Mouse (Mus musculus) intestine, embryonic 15.5 days (tissue): ENCODE data around the gene Gm47995. TPM values are rescaled to one million over a fixed set of nuclear protein-coding genes. Genes with fewer than 3 reads are reported as not detected.
"Not testable (repeated sequence)": the region's sequence is repeated elsewhere in the genome, so short reads cannot be mapped to it uniquely, and the experiment has no call there.

Experiments used
- ATAC-seq: fragments of 200-750 bp; cut with Nextera tagmentation; 2 replicates; pipeline ENCODE4 v1.8.0; 2017; ENCODE audit warnings: moderate TSS enrichment, moderate library complexity
- H3K27ac ChIP-seq: fragments of 300-500 bp; sonication (generic); 2 replicates; pipeline ENCODE4 v1.5.1; 2015; ENCODE audit warnings: mild to moderate bottlenecking, inconsistent platforms
- H3K27me3 ChIP-seq: fragments of 300-500 bp; sonication (generic); replicated peaks from 2 replicates; pipeline ENCODE4 v1.6.1; 2015; ENCODE audit warnings: inconsistent platforms
- H3K36me3 ChIP-seq: fragments of 300-500 bp; sonication (generic); 2 replicates; pipeline ENCODE4 v1.6.1; 2015; ENCODE audit warnings: inconsistent platforms
- H3K4me1 ChIP-seq: fragments of 300-500 bp; sonication (generic); replicated peaks from 2 replicates; pipeline ENCODE4 v1.6.1; 2015; ENCODE audit warnings: inconsistent platforms
- H3K4me2 ChIP-seq: fragments of 300-500 bp; sonication (generic); replicated peaks from 2 replicates; pipeline ENCODE4 v1.6.1; 2015; ENCODE audit warnings: mild to moderate bottlenecking, inconsistent platforms
- H3K4me3 ChIP-seq: fragments of 300-500 bp; sonication (generic); replicated peaks from 2 replicates; pipeline ENCODE4 v1.5.1; 2015; ENCODE audit warnings: inconsistent platforms
- H3K9ac ChIP-seq: fragments of 300-500 bp; sonication (generic); 2 replicates; pipeline ENCODE4 v1.6.1; 2015; ENCODE audit warnings: inconsistent platforms
- H3K9me3 ChIP-seq: fragments of 300-500 bp; sonication (generic); 2 replicates; pipeline ENCODE4 v1.6.1; 2016; ENCODE audit warnings: inconsistent platforms
- WGBS: fragments of 180-500 bp; shearing (Covaris S2); methylation state at CpG from one replicate; pipeline ENCODE4 v1.1.7; 2015; 5-methylcytosine and 5-hydroxymethylcytosine counted together
- polyA plus RNA-seq: library from polyadenylated mRNA; unstranded; fragments of >200 nt; fragmentation: Nextera tagmentation; extraction: Ambion mirVana; gene quantifications from 2 replicates; pipeline ENCODE4 v1.2.1, GENCODE M21; 2015

Gm47995 gene
- not detected in 2 replicates for polyA plus RNA-seq

DNA sequence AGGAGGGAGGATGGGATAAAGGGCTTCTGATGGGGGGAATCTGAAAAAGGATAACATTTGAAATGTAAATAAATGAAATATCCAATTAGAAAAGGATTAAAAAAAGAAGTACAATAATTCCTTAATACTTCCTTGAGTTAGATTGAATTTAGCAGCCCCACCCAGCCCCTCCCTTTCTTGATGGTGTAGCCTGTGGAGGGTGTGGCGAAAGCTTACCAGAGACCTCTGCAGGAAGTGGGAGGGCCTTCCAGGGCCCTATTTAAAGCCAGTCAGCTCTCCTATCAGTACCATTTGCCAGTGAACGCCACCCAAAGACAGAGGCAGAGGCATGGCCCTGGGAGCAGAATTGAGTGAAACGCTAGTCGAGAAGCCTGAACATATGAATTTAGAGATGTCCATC is at the start of gene Gm47995:
Gene Gm47995 (plus strand): TSS at position 329 of the 400 bp plus-strand sequence.
- not testable (repeated sequence) for H3K36me3 ChIP-seq, H3K27ac ChIP-seq, H3K9ac ChIP-seq, H3K27me3 ChIP-seq, ATAC-seq, H3K4me2 ChIP-seq, H3K4me1 ChIP-seq, H3K4me3 ChIP-seq, H3K9me3 ChIP-seq
- 71% methylated on average over 2 of the region's 4 CpGs for WGBS

DNA sequence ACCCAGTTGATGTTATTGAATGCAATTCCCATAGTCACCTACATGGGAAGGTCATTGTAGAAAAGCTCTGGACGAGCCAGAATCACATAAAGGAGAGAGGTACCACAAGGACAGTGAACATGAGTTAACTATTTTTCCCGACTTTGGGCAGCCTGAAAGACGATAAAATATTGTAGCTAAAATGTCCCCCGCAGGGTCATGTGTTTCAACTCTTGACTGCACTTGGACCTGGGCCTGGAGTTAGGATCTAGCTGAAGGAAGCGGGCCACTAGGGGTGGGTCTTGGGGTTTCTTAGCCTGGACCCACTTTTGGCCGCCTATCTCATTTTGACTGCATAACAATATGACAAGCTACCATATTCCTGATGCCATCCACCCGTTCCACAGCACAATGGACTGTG is 48.0 kb upstream of the Gm47995 start:
- no peak for ATAC-seq
- no peak overlapping the region for H3K4me2 ChIP-seq
- no peaks in the 10 kb centered on the region for H3K36me3 ChIP-seq
- no peak overlapping the region for H3K4me3 ChIP-seq
- no peaks in the 10 kb centered on the region for H3K4me1 ChIP-seq
- H3K9me3 ChIP-seq = no peaks in the 10 kb centered on the region
- H3K9ac ChIP-seq = no peak overlapping the region
- no peaks in the 10 kb centered on the region for H3K27me3 ChIP-seq
- H3K27ac ChIP-seq = no peak overlapping the region
- WGBS = 93% methylated on average over 7 of the region's 7 CpGs

DNA sequence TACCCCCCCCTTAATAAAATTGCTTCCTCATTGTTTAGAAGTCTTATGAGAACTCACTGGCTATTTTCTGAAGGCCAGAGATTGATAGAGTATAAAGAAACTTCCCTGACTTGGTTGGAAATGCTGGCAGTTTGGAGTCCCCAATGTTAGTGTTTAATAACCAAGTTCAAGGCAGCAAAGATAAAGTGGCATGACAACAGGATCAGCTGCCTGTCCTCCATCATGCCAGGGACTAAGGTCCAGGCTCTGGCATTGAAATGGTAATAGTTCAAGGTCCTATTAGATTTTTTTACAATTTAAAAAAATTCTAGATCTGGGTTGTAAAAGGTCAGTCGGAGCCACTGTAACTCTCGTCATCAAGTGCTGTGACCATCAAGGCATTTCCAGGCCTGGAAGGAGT is 47.2 kb upstream of the Gm47995 start:
- Histone ChIP-seq H3K4me3 (no peak overlapping the region), H3K27me3 (no peaks in the 10 kb centered on the region)
- WGBS = 73% methylated on average over 2 of the region's 2 CpGs

DNA sequence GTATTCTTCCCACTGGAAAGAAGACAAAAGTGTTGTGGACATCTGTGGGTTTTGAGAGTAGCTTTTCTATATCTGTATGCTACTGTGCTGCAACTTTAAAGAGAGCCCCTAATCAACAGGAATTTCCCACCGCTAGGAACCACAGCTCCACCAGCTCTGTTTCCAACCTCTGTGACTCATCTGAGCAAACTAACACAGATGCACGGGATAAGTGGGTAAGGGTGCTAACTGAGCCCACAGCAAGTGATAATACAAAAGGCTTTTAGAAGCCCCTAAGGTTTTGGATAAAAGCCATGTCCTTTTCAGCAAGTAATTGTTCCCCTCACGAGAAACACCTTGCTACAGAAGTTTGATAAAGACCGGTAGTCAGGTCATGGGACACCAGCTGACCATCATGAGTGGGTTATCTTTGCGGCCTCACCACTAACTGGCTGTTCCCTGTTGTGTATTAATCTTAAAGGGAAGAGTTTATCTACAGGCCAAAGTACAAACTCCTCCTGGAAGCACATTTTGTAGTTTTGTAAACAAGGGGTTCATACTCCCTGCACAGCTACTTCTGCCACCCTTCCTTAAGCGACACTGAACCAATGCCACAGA is 45.1 kb upstream of the Gm47995 start:
- 66% methylated on average over 6 of the region's 6 CpGs for WGBS
- Histone ChIP-seq H3K9ac (no peak overlapping the region), H3K4me3 (no peak overlapping the region), H3K4me2 (no peak overlapping the region), H3K36me3 (no peaks in the 10 kb centered on the region), H3K27ac (no peak overlapping the region), H3K9me3 (no peaks in the 10 kb centered on the region), H3K4me1 (0 out of 2 replicates have a peak, but pooled peaks cover 3% of the 10 kb centered on the region), H3K27me3 (no peaks in the 10 kb centered on the region)
- ATAC-seq = peak; percentile 91

More for the DNA sequence above, 47.2 kb upstream of the Gm47995 start:
- H3K36me3 ChIP-seq = no peaks in the 10 kb centered on the region
- H3K4me1 ChIP-seq = no peaks in the 10 kb centered on the region
- H3K9ac ChIP-seq = no peak overlapping the region
- no peak for ATAC-seq
- no peak overlapping the region for H3K27ac ChIP-seq
- H3K4me2 ChIP-seq = no peak overlapping the region
- no peaks in the 10 kb centered on the region for H3K9me3 ChIP-seq

DNA sequence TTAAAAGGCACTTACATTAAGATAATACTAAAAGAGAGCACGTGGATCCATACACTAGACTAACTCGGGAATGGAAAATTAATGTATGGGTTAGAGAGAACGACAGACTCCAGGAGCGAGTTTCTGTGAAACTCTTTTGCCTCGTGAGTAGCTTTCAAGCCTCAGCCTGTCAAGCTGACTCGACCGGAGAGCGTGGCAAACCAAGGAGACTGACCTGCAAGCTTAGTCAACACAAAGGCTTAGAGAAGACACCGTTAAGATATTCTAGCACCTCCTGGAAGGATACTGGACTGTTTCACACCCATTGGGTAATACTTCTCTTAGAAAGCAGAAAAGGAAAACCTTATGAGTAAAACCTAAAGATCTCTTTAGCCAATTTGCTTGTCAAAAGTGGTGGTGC is 44.1 kb upstream of the Gm47995 start:
- H3K36me3 ChIP-seq, H3K27ac ChIP-seq, H3K4me1 ChIP-seq, H3K4me3 ChIP-seq, H3K4me2 ChIP-seq, H3K27me3 ChIP-seq, ATAC-seq, H3K9ac ChIP-seq, H3K9me3 ChIP-seq: not testable (repeated sequence)
- 90% methylated on average over 9 of the region's 9 CpGs for WGBS

DNA sequence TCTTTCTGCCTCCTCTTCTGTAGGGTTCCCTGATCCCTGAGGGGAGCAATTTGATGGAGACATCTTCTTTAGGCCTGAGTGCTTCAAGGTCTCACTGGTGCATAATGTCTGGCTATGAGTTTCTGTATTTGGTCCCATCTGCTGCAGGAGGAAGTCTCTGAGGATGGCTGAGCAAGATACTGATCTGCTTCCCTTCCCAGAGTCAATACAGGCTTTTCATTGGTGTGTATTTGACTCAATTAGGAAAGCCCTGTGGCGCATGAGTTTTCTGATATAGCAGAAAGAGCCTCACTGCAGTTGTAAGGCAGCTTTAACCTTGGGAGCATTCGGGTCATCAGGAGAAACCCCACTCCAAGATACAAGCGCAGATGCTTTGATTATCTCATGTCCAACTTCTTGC is 42.1 kb upstream of the Gm47995 start:
- ATAC-seq = no peak
- Histone ChIP-seq H3K9me3 (no peaks in the 10 kb centered on the region), H3K4me3 (no peak overlapping the region), H3K36me3 (no peaks in the 10 kb centered on the region), H3K4me1 (peaks cover 3% of the 10 kb centered on the region; the same call in 1 of the 2 replicates), H3K27me3 (no peaks in the 10 kb centered on the region), H3K4me2 (no peak overlapping the region), H3K9ac (no peak overlapping the region), H3K27ac (no peak overlapping the region)
- WGBS = 92% methylated on average over 3 of the region's 3 CpGs

DNA sequence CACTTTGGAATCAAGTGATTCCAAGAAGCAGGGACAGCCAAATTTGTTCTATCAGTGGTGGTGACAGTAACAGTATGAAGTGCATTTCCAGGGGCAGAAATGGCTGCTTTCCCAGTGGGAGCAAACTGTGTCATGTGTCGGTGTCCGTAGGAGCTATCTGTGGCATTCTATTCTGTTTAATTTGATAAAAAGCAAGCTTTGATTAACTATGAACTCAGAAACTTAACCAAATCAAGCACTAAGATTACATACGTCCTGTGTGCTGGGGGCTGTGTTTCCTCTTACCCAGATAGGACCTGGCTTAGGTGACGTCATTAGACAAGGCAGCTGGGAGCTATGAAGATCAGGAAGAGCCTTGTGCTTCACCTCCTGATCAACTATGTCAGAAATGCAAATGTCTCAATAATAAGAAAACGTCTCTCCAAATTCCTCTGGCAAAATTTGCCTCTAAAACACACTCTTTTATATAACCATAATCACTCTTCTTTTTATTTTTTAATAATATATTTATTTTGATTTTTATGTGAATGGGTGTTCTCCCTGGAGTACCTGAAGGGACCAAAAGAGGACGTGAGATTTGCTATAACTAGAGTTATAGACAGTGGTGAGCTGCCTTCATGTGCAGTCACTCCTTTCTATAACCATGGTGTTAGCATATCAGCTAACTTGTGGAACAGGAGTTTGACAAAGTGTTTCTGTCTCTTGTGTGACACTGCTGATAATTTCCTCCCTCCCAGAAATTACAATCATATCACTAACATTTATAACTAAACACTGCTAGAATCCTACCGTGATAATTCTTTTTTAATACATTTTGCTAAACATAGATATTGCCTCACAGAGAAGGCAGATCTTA is 41.2 kb upstream of the Gm47995 start:
- Histone ChIP-seq H3K27ac (no peak overlapping the region), H3K27me3 (no peaks in the 10 kb centered on the region), H3K9me3 (no peaks in the 10 kb centered on the region), H3K4me3 (no peak overlapping the region), H3K4me1 (peaks cover 3% of the 10 kb centered on the region; the same call in 1 of the 2 replicates), H3K36me3 (no peaks in the 10 kb centered on the region), H3K4me2 (no peak overlapping the region), H3K9ac (no peak overlapping the region)
- WGBS = 70% methylated on average over 7 of the region's 7 CpGs
- ATAC-seq = no peak

DNA sequence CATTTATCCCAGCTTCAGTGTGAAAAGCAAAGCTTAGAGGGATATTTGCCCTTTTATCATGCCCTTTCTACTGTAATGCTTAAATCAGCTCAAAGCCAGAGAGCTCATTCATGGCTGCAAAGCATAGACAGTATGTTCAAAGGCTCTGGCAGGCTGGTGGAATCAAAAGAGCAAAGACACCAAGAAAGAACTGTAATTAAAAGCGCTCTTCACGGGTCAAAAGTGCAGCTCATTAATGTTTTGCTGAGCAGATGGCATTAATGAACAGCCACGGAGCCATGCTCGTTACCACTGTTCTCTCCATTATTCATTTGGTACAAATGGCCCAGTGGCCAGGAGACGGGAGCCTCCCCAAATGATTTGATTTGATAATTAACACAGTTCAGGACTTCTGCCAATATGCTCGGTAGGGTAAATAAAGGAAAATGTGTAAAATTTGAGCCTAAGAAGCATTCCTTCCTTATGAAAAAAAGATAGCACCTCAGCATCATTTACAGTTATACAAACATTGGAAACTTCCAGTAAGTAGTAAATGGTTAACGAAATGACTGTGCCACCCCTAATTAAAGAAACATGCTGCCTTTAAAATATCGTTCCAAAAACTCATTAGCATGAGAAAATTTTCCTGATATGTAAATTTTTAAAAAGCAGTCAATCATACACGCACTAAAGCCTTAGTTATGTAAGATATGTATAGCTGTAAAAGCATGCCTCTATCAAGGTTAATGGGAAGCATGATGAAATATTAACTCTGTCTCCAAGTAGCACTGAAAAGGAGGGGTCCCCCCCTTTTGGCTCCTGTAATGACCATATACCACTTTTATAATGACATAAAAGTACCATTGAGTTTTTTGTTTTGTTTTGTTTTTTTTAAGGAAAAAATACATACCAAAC is 40.0 kb upstream of the Gm47995 start:
- Histone ChIP-seq H3K4me2 (no peak overlapping the region), H3K4me1 (peaks cover 3% of the 10 kb centered on the region; the same call in 1 of the 2 replicates), H3K4me3 (no peak overlapping the region), H3K9me3 (no peaks in the 10 kb centered on the region), H3K27ac (no peak overlapping the region), H3K9ac (no peak overlapping the region), H3K36me3 (no peaks in the 10 kb centered on the region), H3K27me3 (no peaks in the 10 kb centered on the region)
- ATAC-seq = peak; percentile 49; the same call in 1 of the 2 replicates
- WGBS = 70% methylated on average over 9 of the region's 9 CpGs

DNA sequence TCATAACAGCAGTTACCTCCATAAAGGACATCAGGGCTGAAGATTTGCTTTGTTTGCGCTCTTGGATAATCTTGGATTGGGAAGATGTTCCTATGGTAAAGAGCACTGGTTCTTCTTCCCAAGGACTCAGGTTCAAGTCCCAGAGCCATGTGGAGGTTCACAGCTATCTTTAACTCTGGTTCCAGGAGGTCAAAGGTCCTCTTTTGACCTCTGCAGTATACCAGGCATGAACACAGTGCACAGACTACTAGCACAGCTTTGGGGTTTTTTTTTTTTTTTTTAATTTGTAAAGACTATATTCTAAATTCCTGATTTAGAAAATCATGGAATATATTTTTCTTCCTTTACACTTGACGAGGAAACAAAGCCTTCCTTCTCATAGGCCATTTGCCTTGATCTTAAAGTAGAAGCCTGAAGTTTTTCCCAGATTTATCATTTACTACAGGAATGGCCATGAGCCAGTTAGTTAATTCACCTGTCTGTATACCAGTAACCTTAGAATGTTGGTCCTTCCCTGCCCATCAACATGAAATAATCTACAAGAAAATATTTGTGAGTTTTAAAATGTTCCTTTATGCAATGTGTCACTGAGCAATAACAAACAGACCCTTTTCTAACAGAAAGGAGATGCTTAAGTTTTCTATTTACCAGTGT is 39.3 kb upstream of the Gm47995 start:
- ATAC-seq = 0 out of 2 replicates have a peak, but pooled peaks have one; percentile 52
- Histone ChIP-seq H3K4me2 (no peak overlapping the region), H3K36me3 (no peaks in the 10 kb centered on the region), H3K9me3 (no peaks in the 10 kb centered on the region), H3K27me3 (no peaks in the 10 kb centered on the region), H3K9ac (no peak overlapping the region), H3K4me3 (no peak overlapping the region), H3K27ac (no peak overlapping the region), H3K4me1 (peaks cover 3% of the 10 kb centered on the region; the same call in 1 of the 2 replicates)
- 93% methylated on average over 2 of the region's 2 CpGs for WGBS

DNA sequence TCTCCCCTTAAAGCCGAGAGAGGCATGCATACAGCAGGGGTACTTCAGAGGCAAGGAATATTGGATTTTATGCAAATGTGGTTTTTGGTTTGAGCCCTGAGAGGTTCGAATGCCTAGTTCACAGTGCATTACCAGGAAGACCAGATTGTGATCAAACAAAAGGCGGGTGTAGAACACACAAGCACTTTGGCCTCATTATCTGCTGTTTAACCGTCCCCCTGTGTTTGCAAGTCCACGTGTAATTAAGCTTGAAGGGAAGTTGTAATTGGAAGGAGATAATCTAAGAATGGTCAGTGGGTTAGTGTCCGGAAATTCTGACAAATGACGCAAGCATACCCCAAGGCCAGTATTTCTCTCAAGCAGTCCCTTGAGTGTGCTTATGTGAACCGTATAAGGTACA is 32.2 kb upstream of the Gm47995 start:
- peak; percentile 57 for ATAC-seq
- H3K36me3 ChIP-seq = no peaks in the 10 kb centered on the region
- WGBS = 38% methylated on average over 8 of the region's 8 CpGs

DNA sequence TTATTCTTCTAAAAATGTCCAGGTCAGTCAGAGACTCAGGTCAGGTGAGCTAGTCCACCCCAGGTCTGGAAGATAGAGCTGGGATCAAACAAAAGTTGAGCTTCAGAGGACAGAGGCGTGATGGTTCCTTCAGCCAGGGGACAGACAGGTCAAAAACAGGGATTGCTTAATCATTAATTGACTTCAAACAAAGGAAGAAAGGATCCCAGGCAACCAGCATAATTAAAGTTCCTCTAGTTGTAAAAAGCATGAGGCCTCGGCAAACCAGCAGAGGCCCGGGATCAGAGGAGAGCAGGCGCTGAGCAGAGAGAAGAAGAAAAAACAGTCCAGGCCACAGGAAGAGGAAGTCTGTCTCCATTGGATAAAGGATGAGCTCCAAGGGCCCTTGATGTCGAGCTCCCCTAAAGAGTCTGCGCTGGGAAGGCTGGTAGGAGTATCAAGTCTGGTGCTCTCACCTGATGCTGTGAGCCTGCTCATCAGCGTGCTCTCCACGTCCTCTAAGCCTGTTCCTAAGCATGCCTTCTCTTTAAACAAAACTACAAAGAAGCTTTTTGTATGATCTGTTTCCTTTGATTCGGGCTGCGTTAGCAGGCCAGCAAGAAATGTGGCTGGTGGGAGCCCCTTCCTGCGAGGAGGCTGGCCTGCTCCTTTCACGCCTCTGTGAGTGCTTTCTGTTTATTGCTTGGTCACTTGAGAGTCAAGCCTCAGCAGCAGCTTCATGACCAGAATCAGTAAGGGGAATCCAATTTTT is 30.8 kb upstream of the Gm47995 start:
- Histone ChIP-seq H3K27me3 (no peaks in the 10 kb centered on the region), H3K4me2 (peak overlapping the region; percentile 35), H3K9me3 (no peaks in the 10 kb centered on the region), H3K27ac (peak overlapping the region; percentile 80), H3K4me3 (no peak overlapping the region), H3K36me3 (no peaks in the 10 kb centered on the region), H3K4me1 (0 out of 2 replicates have a peak, but pooled peaks cover 3% of the 10 kb centered on the region), H3K9ac (0 out of 2 replicates have a peak overlapping the region, but pooled peaks have one; percentile 4)
- ATAC-seq = peak; percentile 73
- 17% methylated on average over 12 of the region's 12 CpGs for WGBS

More for the DNA sequence above, 32.2 kb upstream of the Gm47995 start:
- Histone ChIP-seq H3K4me2 (no peak overlapping the region), H3K27me3 (no peaks in the 10 kb centered on the region), H3K9me3 (no peaks in the 10 kb centered on the region), H3K4me3 (no peak overlapping the region), H3K9ac (no peak overlapping the region), H3K27ac (no peak overlapping the region), H3K4me1 (0 out of 2 replicates have a peak, but pooled peaks cover 3% of the 10 kb centered on the region)
